Mouse (Mus musculus): ENCODE measurements at regions not wholly inside any gene's neighbourhood (a gene's known extent, or its start where the extent isn't known, plus 50 kb on each side); places are given as distances from the start of the nearest gene placed in this dataset.

GRCm38 (mm10) chr5:49816751-49817150 lies 242.1 kb downstream of the Adgra3 start:
- Histone ChIP-seq H3K9ac (ENCODE audit: low read depth, low read length) (no peak overlapping the region), H3K27me3 (replicated peaks; ENCODE audit: control insufficient read depth, insufficient read depth, low read length) (no peaks in the 10 kb centered on the region), H3K9me3 (ENCODE audit: control insufficient read depth, low read length) (no peaks in the 10 kb centered on the region), H3K4me3 (ENCODE audit: low read depth, low read length) (no peak overlapping the region), H3K36me3 (ENCODE audit: control insufficient read depth, insufficient read depth, low read length) (no peaks in the 10 kb centered on the region), H3K27ac (ENCODE audit: low read depth, low read length) (no peak overlapping the region), H3K4me2 (no peak overlapping the region), H3K4me1 (replicated peaks; ENCODE audit: control insufficient read depth, insufficient read depth, low read length) (no peaks in the 10 kb centered on the region)
- DNase-seq (ENCODE audit: low spot score) (no peak), ATAC-seq (replicated peaks; ENCODE audit: low FRiP score) (no peak)
- WGBS, result 77% methylated on average over 3 of the region's 3 CpGs

GRCm38 (mm10) chr5:49813335-49813734 lies 245.5 kb downstream of the Adgra3 start:
- Histone ChIP-seq H3K27ac (ENCODE audit: low read depth, low read length) (no peak overlapping the region), H3K9ac (ENCODE audit: low read depth, low read length) (no peak overlapping the region), H3K4me1 (replicated peaks; ENCODE audit: control insufficient read depth, insufficient read depth, low read length) (no peaks in the 10 kb centered on the region), H3K9me3 (ENCODE audit: control insufficient read depth, low read length) (no peaks in the 10 kb centered on the region), H3K36me3 (ENCODE audit: control insufficient read depth, insufficient read depth, low read length) (no peaks in the 10 kb centered on the region), H3K4me2 (no peak overlapping the region), H3K27me3 (replicated peaks; ENCODE audit: control insufficient read depth, insufficient read depth, low read length) (no peaks in the 10 kb centered on the region), H3K4me3 (ENCODE audit: low read depth, low read length) (no peak overlapping the region)
- ATAC-seq (replicated peaks; ENCODE audit: low FRiP score) (no peak), DNase-seq (ENCODE audit: low spot score) (no peak)
- WGBS, result 77% methylated on average over 9 of the region's 9 CpGs

GRCm38 (mm10) chr5:49788494-49789160 lies 263.9 kb upstream of the Kcnip4 start:
- 78% methylated on average over 11 of the region's 11 CpGs for WGBS
- H3K27ac ChIP-seq (ENCODE audit: low read depth, low read length), result no peak overlapping the region
- no peak for DNase-seq (ENCODE audit: low spot score)

GRCm38 (mm10) chr5:49783728-49784127 lies 259.0 kb upstream of the Kcnip4 start:
- DNase-seq (ENCODE audit: low spot score) (no peak), ATAC-seq (replicated peaks; ENCODE audit: low FRiP score) (no peak)
- Histone ChIP-seq H3K4me2 (no peak overlapping the region), H3K36me3 (ENCODE audit: control insufficient read depth, insufficient read depth, low read length) (no peaks in the 10 kb centered on the region), H3K27me3 (replicated peaks; ENCODE audit: control insufficient read depth, insufficient read depth, low read length) (no peaks in the 10 kb centered on the region), H3K9me3 (ENCODE audit: control insufficient read depth, low read length) (no peaks in the 10 kb centered on the region), H3K27ac (ENCODE audit: low read depth, low read length) (no peak overlapping the region), H3K4me3 (ENCODE audit: low read depth, low read length) (no peak overlapping the region), H3K9ac (ENCODE audit: low read depth, low read length) (no peak overlapping the region), H3K4me1 (replicated peaks; ENCODE audit: control insufficient read depth, insufficient read depth, low read length) (no peaks in the 10 kb centered on the region)
- WGBS, result 66% methylated on average over 3 of the region's 3 CpGs

More at GRCm38 (mm10) chr5:49788494-49789160, 263.9 kb upstream of the Kcnip4 start:
- no peak overlapping the region for H3K4me3 ChIP-seq (ENCODE audit: low read depth, low read length)
- H3K36me3 ChIP-seq (ENCODE audit: control insufficient read depth, insufficient read depth, low read length), result no peaks in the 10 kb centered on the region
- ATAC-seq (replicated peaks; ENCODE audit: low FRiP score), result no peak
- H3K4me2 ChIP-seq, result no peak overlapping the region
- no peaks in the 10 kb centered on the region for H3K4me1 ChIP-seq (replicated peaks; ENCODE audit: control insufficient read depth, insufficient read depth, low read length)
- no peak overlapping the region for H3K9ac ChIP-seq (ENCODE audit: low read depth, low read length)
- no peaks in the 10 kb centered on the region for H3K9me3 ChIP-seq (ENCODE audit: control insufficient read depth, low read length)
- H3K27me3 ChIP-seq (replicated peaks; ENCODE audit: control insufficient read depth, insufficient read depth, low read length), result no peaks in the 10 kb centered on the region

- 84% methylated on average over 4 of the region's 4 CpGs for WGBS
- H3K4me1 ChIP-seq (replicated peaks; ENCODE audit: control insufficient read depth, insufficient read depth, low read length), result no peaks in the 10 kb centered on the region
- H3K27ac ChIP-seq (ENCODE audit: low read depth, low read length), result no peak overlapping the region
- H3K36me3 ChIP-seq (ENCODE audit: control insufficient read depth, insufficient read depth, low read length), result no peaks in the 10 kb centered on the region
- ATAC-seq (replicated peaks; ENCODE audit: low FRiP score), result no peak
- DNase-seq (ENCODE audit: low spot score), result no peak
- no peaks in the 10 kb centered on the region for H3K27me3 ChIP-seq (replicated peaks; ENCODE audit: control insufficient read depth, insufficient read depth, low read length)
- H3K4me2 ChIP-seq, result no peak overlapping the region
- no peaks in the 10 kb centered on the region for H3K9me3 ChIP-seq (ENCODE audit: control insufficient read depth, low read length)
- no peak overlapping the region for H3K9ac ChIP-seq (ENCODE audit: low read depth, low read length)
- no peak overlapping the region for H3K4me3 ChIP-seq (ENCODE audit: low read depth, low read length)
Measured at GRCm38 (mm10) chr5:49761054-49761453, 236.3 kb upstream of the Kcnip4 start.

GRCm38 (mm10) chr5:49755531-49755930 lies 230.8 kb upstream of the Kcnip4 start:
- WGBS, result 73% methylated on average over 1 of the region's 1 CpGs
- ATAC-seq (replicated peaks; ENCODE audit: low FRiP score), result no peak

GRCm38 (mm10) chr5:49712607-49713006 lies 187.9 kb upstream of the Kcnip4 start:
- DNase-seq (ENCODE audit: low spot score) (no peak), ATAC-seq (replicated peaks; ENCODE audit: low FRiP score) (no peak)
- Histone ChIP-seq H3K9ac (ENCODE audit: low read depth, low read length) (no peak overlapping the region), H3K27ac (ENCODE audit: low read depth, low read length) (no peak overlapping the region), H3K4me1 (replicated peaks; ENCODE audit: control insufficient read depth, insufficient read depth, low read length) (no peaks in the 10 kb centered on the region), H3K4me2 (no peak overlapping the region), H3K4me3 (ENCODE audit: low read depth, low read length) (no peak overlapping the region), H3K36me3 (ENCODE audit: control insufficient read depth, insufficient read depth, low read length) (no peaks in the 10 kb centered on the region), H3K9me3 (ENCODE audit: control insufficient read depth, low read length) (no peaks in the 10 kb centered on the region), H3K27me3 (replicated peaks; ENCODE audit: control insufficient read depth, insufficient read depth, low read length) (no peaks in the 10 kb centered on the region)
- WGBS, result 38% methylated on average over 1 of the region's 1 CpGs

More at GRCm38 (mm10) chr5:49755531-49755930, 230.8 kb upstream of the Kcnip4 start:
- Histone ChIP-seq H3K27me3 (replicated peaks; ENCODE audit: control insufficient read depth, insufficient read depth, low read length) (no peaks in the 10 kb centered on the region), H3K4me2 (no peak overlapping the region), H3K27ac (ENCODE audit: low read depth, low read length) (no peak overlapping the region), H3K36me3 (ENCODE audit: control insufficient read depth, insufficient read depth, low read length) (no peaks in the 10 kb centered on the region), H3K9ac (ENCODE audit: low read depth, low read length) (no peak overlapping the region), H3K9me3 (ENCODE audit: control insufficient read depth, low read length) (no peaks in the 10 kb centered on the region), H3K4me1 (replicated peaks; ENCODE audit: control insufficient read depth, insufficient read depth, low read length) (no peaks in the 10 kb centered on the region), H3K4me3 (ENCODE audit: low read depth, low read length) (no peak overlapping the region)
- no peak for DNase-seq (ENCODE audit: low spot score)

- no peak overlapping the region for H3K27ac ChIP-seq (ENCODE audit: low read depth, low read length)
- no peak for ATAC-seq (replicated peaks; ENCODE audit: low FRiP score)
- no peaks in the 10 kb centered on the region for H3K27me3 ChIP-seq (replicated peaks; ENCODE audit: control insufficient read depth, insufficient read depth, low read length)
- no peak overlapping the region for H3K4me2 ChIP-seq
- no peaks in the 10 kb centered on the region for H3K9me3 ChIP-seq (ENCODE audit: control insufficient read depth, low read length)
- H3K36me3 ChIP-seq (ENCODE audit: control insufficient read depth, insufficient read depth, low read length), result no peaks in the 10 kb centered on the region
- H3K9ac ChIP-seq (ENCODE audit: low read depth, low read length), result no peak overlapping the region
- no peaks in the 10 kb centered on the region for H3K4me1 ChIP-seq (replicated peaks; ENCODE audit: control insufficient read depth, insufficient read depth, low read length)
- H3K4me3 ChIP-seq (ENCODE audit: low read depth, low read length), result no peak overlapping the region
- 86% methylated on average over 4 of the region's 4 CpGs for WGBS
- no peak for DNase-seq (ENCODE audit: low spot score)
Measured at GRCm38 (mm10) chr5:49682156-49682555, 157.4 kb upstream of the Kcnip4 start.

- 70% methylated on average over 2 of the region's 2 CpGs for WGBS
Measured at GRCm38 (mm10) chr5:49681514-49681913, 156.8 kb upstream of the Kcnip4 start.

More at GRCm38 (mm10) chr5:49681514-49681913, 156.8 kb upstream of the Kcnip4 start:
- DNase-seq (ENCODE audit: low spot score) (no peak), ATAC-seq (replicated peaks; ENCODE audit: low FRiP score) (no peak)
- Histone ChIP-seq H3K36me3 (ENCODE audit: control insufficient read depth, insufficient read depth, low read length) (no peaks in the 10 kb centered on the region), H3K4me1 (replicated peaks; ENCODE audit: control insufficient read depth, insufficient read depth, low read length) (no peaks in the 10 kb centered on the region), H3K4me3 (ENCODE audit: low read depth, low read length) (no peak overlapping the region), H3K27me3 (replicated peaks; ENCODE audit: control insufficient read depth, insufficient read depth, low read length) (no peaks in the 10 kb centered on the region), H3K9ac (ENCODE audit: low read depth, low read length) (no peak overlapping the region), H3K9me3 (ENCODE audit: control insufficient read depth, low read length) (no peaks in the 10 kb centered on the region), H3K4me2 (no peak overlapping the region), H3K27ac (ENCODE audit: low read depth, low read length) (no peak overlapping the region)

Data from liver, embryonic 11.5 days (tissue).